Mouse (Mus musculus) layer of hippocampus, postnatal 25 days (tissue): ENCODE results near the gene Gm4450. TPM values are rescaled to one million over a fixed set of nuclear protein-coding genes. Genes with fewer than 3 reads are reported as not detected.
"Not testable (repeated sequence)": the region's sequence is repeated elsewhere in the genome, so short reads cannot be mapped to it uniquely, and the experiment has no call there.

ENCODE experiments used
- DNase-seq, 2 experiments: peaks; one replicate each; pipeline ENCODE4 v3.0.0; 2022; ENCODE audit warnings: mixed read lengths in 2 of 2, low spot score in 1 of 2; ENCODE audit errors: extremely low spot score in 1 of 2
- total RNA-seq, 2 experiments: library from RNA; stranded (reverse); gene quantifications; 2 replicates each; pipeline ENCODE4 v1.2.3; 2021

Gm4450 gene
- total RNA-seq = not detected

GRCm38 (mm10) chr3:98457026-98457425 is at the start of gene Gm4450:
Gene Gm4450, minus strand, starts transcription at chr3:98457126.
- not testable (repeated sequence) for DNase-seq

- not testable (repeated sequence) for DNase-seq
Measured at GRCm38 (mm10) chr3:98497401-98497800, 40.5 kb upstream of the Gm4450 start.

- not testable (repeated sequence) for DNase-seq
Measured at GRCm38 (mm10) chr3:98496762-98497161, 39.8 kb upstream of the Gm4450 start.

- not testable (repeated sequence) for DNase-seq
Measured at GRCm38 (mm10) chr3:98495055-98495454, 38.1 kb upstream of the Gm4450 start.

GRCm38 (mm10) chr3:98494184-98494583 is 37.3 kb upstream of the Gm4450 start:
- not testable (repeated sequence) for DNase-seq

GRCm38 (mm10) chr3:98471499-98471898 is 14.6 kb upstream of the Gm4450 start:
- not testable (repeated sequence) for DNase-seq

GRCm38 (mm10) chr3:98471057-98471456 is 14.1 kb upstream of the Gm4450 start:
- DNase-seq = not testable (repeated sequence)

GRCm38 (mm10) chr3:98469323-98469722 is 12.4 kb upstream of the Gm4450 start:
- DNase-seq = not testable (repeated sequence)

GRCm38 (mm10) chr3:98453786-98454185 is 3.1 kb downstream of the Gm4450 start:
- DNase-seq = not testable (repeated sequence)

- not testable (repeated sequence) for DNase-seq
Measured at GRCm38 (mm10) chr3:98443924-98444323, 13.0 kb downstream of the Gm4450 start.

GRCm38 (mm10) chr3:98443149-98443779 is 13.7 kb downstream of the Gm4450 start:
- not testable (repeated sequence) for DNase-seq

- DNase-seq = not testable (repeated sequence)
Measured at GRCm38 (mm10) chr3:98442245-98442644, 14.7 kb downstream of the Gm4450 start.

- no peak for DNase-seq
Measured at GRCm38 (mm10) chr3:98435030-98435429, 21.9 kb downstream of the Gm4450 start.

GRCm38 (mm10) chr3:98434088-98434816 is 22.7 kb downstream of the Gm4450 start:
- DNase-seq = no peak

- DNase-seq = no peak
Measured at GRCm38 (mm10) chr3:98428928-98429525, 27.9 kb downstream of the Gm4450 start.

- no peak for DNase-seq
Measured at GRCm38 (mm10) chr3:98428449-98428775, 28.5 kb downstream of the Gm4450 start.

GRCm38 (mm10) chr3:98427600-98428448 is 29.1 kb downstream of the Gm4450 start:
- DNase-seq = peak; percentile 72 to 82

- peak in 1 of 2 experiments; percentile 18 for DNase-seq
Measured at GRCm38 (mm10) chr3:98427260-98427599, 29.7 kb downstream of the Gm4450 start.

- DNase-seq = no peak
Measured at GRCm38 (mm10) chr3:98426749-98427148, 30.2 kb downstream of the Gm4450 start.

GRCm38 (mm10) chr3:98422926-98423325 is 34.0 kb downstream of the Gm4450 start:
- no peak for DNase-seq

GRCm38 (mm10) chr3:98419786-98420070 is 37.2 kb downstream of the Gm4450 start:
- no peak for DNase-seq
